Mouse (Mus musculus) lung, adult 2 months (tissue): ENCODE results near the gene Tirap.

ENCODE experiments used
- CTCF ChIP-seq: fragments of 200-500 bp; IDR thresholded peaks from 2 replicates; pipeline ENCODE4 v1.5.1; 2011; ENCODE audit warnings: mild to moderate bottlenecking, low read length, control low read depth; ENCODE audit not compliant: insufficient read depth
- POLR2A ChIP-seq: fragments of 200-500 bp; IDR thresholded peaks from 2 replicates; pipeline ENCODE4 v1.6.1; 2011; ENCODE audit warnings: low read depth, mild to moderate bottlenecking, control low read depth, low read length, borderline replicate concordance; ENCODE audit errors: extremely low read depth

GRCm38 (mm10) chr9:35188700-35189099, 11.4 kb downstream of the Tirap start:
- TF ChIP-seq CTCF (no peak), POLR2A (no peak)
